Mouse (Mus musculus): Measurements from ENCODE around the gene Pip5k1b.

Gene Pip5k1b

DNA sequence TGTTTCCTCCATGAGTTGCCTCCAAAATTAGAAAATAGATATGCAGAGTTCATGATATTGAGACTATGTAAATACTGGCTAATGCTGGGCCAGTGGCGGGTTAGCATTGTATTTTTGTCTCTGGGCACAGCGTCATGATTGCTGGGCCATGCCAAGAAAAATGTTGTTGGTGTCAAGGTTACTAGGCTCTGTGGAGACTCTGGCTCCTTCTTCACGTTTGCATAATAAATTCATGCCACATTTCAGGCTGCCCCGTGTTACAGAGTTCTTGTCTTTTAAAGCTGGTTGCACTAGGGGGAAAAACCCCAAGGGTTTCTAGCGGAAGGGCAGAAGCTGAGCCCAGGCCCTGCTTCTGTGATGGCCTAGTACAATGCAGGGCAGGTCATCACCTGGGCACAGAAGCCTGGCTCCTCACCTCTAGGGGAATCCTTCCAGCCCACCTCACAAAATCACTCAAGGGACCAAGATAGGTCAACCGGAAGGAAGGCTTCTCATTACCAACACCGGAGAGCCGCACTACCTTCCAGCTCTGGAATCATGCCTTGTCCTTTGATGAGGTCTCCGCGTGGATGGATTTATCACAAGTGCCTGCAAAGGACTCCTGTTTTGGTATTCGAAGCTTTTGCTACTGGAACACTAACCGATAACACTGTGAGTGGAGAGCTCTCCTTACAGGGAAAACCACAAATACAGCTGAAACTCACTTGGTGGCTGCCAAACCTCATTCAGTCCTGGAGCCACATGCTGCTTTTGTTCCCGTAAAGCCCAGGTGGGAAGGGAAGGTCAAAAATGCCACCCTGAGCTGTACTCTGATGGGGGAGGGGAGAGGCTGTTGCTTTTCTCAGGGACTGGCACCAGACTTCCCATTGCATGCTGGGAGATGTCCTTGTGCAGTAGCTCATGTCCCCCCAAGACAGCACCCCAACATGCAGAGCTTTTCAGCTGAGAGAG is 248.1 kb downstream of the Pip5k1b start:
- no peaks in the 10 kb centered on the region for H3K36me3 ChIP-seq (ENCODE audit: insufficient read depth, low read length)
- no peak overlapping the region for H3K4me3 ChIP-seq (replicated peaks; ENCODE audit: low read length)
- no peaks in the 10 kb centered on the region for H3K27me3 ChIP-seq (ENCODE audit: insufficient read depth, low read length)
- TF ChIP-seq NANOG (IDR thresholded peaks at IDR 0.05; ENCODE audit: borderline replicate concordance, low read length): no peak
- H3K4me1 ChIP-seq (replicated peaks; ENCODE audit: low read depth, low read length): peaks cover 16% of the 10 kb centered on the region
- H3K9me3 ChIP-seq (ENCODE audit: low read length): no peaks in the 10 kb centered on the region

DNA sequence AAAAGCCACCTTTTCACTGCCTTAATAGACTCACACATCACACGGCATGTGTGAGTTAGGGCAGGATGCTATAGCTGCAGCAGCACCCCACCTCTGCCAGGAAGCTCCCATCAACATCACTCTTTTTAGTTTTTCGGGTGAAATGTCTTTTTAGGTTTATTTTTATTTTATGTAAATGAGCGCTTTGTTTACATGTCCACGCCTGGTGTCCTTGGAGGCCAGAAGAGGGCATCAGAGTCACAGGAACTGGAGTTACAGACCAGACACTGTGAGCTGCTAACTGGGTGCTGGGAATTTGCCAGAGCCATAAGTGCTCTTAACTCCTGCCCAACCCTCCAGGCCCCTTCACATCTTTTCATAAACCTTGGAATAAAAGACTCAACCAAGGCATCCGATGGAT is 249.3 kb downstream of the Pip5k1b start:
- Histone ChIP-seq H3K4me1 (replicated peaks; ENCODE audit: low read depth, low read length) (peaks cover 27% of the 10 kb centered on the region), H3K27me3 (ENCODE audit: insufficient read depth, low read length) (no peaks in the 10 kb centered on the region), H3K9me3 (ENCODE audit: low read length) (no peaks in the 10 kb centered on the region), H3K4me3 (replicated peaks; ENCODE audit: low read length) (no peak overlapping the region), H3K36me3 (ENCODE audit: insufficient read depth, low read length) (no peaks in the 10 kb centered on the region)
- no peak for TF ChIP-seq NANOG (IDR thresholded peaks at IDR 0.05; ENCODE audit: borderline replicate concordance, low read length)
- TF ChIP-seq POU5F1 (IDR thresholded peaks at IDR 0.05; ENCODE audit: borderline replicate concordance, low read length): no peak
- TF ChIP-seq CTCF (conservative IDR thresholded peaks at IDR 0.05; ENCODE audit: low read length): no peak

DNA sequence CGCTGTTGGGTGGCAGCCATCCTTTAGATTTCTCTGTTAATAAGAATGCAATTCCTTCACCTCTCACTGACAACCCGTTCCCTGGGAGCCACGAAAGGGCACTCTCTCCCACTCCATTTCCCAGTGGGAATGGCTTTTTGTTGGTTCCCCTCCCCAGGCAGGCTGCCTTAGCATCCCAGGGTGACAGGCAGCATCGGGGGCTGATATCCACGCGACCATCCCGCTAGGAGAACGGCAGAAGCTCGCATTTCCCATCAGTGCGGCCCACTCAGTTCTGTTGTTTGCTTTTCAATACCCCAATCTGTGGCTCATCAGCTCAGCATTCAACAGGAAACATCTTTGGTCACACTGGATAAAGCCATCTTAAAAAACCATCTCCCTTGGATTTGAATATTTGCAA is 253.5 kb downstream of the Pip5k1b start:
- Histone ChIP-seq H3K4me1 (replicated peaks; ENCODE audit: low read depth, low read length) (peaks cover 18% of the 10 kb centered on the region), H3K27me3 (ENCODE audit: insufficient read depth, low read length) (no peaks in the 10 kb centered on the region), H3K4me3 (replicated peaks; ENCODE audit: low read length) (no peak overlapping the region), H3K36me3 (ENCODE audit: insufficient read depth, low read length) (no peaks in the 10 kb centered on the region), H3K9me3 (ENCODE audit: low read length) (no peaks in the 10 kb centered on the region)
- TF ChIP-seq CTCF (conservative IDR thresholded peaks at IDR 0.05; ENCODE audit: low read length): no peak
- TF ChIP-seq NANOG (IDR thresholded peaks at IDR 0.05; ENCODE audit: borderline replicate concordance, low read length): no peak
- TF ChIP-seq POU5F1 (IDR thresholded peaks at IDR 0.05; ENCODE audit: borderline replicate concordance, low read length): no peak

DNA sequence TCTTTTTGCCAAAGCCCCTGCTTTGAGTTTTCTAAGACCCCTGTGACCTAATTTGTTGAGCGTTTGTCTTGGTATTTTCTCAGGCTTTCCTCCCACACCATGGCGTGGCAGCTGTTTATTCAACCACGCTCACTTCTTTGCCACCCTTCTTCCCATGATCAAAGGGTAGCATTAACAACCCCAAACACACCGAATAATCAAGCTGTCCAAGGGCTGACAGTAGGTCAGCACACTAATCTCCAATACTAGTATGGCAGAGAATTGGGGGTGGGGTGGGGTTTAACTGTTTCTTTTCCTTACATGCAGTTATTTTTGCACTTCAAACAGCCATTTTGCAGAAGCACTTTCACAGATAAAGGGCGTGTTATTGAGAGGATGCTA is 253.9 kb downstream of the Pip5k1b start:
- peaks cover 17% of the 10 kb centered on the region for H3K4me1 ChIP-seq (replicated peaks; ENCODE audit: low read depth, low read length)
- no peaks in the 10 kb centered on the region for H3K27me3 ChIP-seq (ENCODE audit: insufficient read depth, low read length)
- H3K4me3 ChIP-seq (replicated peaks; ENCODE audit: low read length): no peak overlapping the region
- H3K36me3 ChIP-seq (ENCODE audit: insufficient read depth, low read length): no peaks in the 10 kb centered on the region
- TF ChIP-seq CTCF (conservative IDR thresholded peaks at IDR 0.05; ENCODE audit: low read length) (no peak), NANOG (IDR thresholded peaks at IDR 0.05; ENCODE audit: borderline replicate concordance, low read length) (no peak), POU5F1 (IDR thresholded peaks at IDR 0.05; ENCODE audit: borderline replicate concordance, low read length) (no peak)
- H3K9me3 ChIP-seq (ENCODE audit: low read length): peaks cover 3% of the 10 kb centered on the region; the same call in 1 of the 2 replicates

DNA sequence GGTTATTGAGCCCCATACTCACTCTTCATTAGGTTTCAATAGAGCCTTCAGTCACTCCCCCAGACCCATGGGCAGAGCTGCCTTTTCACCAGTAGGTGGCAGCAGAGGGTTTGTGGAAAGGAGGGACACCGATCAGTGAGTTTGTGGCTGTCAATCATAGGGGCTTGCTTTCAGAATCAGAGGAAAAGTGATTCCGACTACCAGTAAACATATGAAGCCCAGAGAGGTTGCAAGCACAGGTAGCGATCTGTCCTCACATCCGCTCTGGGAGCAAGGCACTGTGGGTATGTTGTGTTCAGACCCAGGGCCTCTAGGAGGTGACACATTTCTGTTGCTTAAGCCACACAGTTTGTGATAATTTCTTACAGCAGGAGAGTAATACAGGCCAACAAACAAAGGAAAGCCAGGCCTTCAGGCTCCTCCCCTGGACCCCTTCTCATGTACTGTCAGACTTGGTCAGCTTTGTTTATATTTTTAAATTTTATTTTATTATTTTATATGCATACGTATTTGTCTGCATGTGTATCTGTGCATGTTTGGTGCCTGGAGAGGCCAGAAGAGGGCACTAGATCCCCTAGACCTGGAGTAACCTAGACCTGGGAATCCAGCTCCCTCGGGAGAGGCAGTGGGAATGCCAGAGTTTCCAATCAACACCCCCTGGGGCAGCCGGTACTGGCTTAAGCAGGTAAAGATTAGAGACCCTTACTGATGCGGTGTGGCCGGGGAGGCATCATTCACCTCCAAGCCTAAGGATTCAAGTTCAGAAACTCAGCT is 254.5 kb downstream of the Pip5k1b start:
- no peaks in the 10 kb centered on the region for H3K27me3 ChIP-seq (ENCODE audit: insufficient read depth, low read length)
- peak; percentile 98 for TF ChIP-seq CTCF (conservative IDR thresholded peaks at IDR 0.05; ENCODE audit: low read length)
- no peak for TF ChIP-seq NANOG (IDR thresholded peaks at IDR 0.05; ENCODE audit: borderline replicate concordance, low read length)
- no peak overlapping the region for H3K4me3 ChIP-seq (replicated peaks; ENCODE audit: low read length)
- H3K36me3 ChIP-seq (ENCODE audit: insufficient read depth, low read length): no peaks in the 10 kb centered on the region
- peaks cover 17% of the 10 kb centered on the region for H3K4me1 ChIP-seq (replicated peaks; ENCODE audit: low read depth, low read length)
- peaks cover 8% of the 10 kb centered on the region; the same call in 1 of the 2 replicates for H3K9me3 ChIP-seq (ENCODE audit: low read length)

DNA sequence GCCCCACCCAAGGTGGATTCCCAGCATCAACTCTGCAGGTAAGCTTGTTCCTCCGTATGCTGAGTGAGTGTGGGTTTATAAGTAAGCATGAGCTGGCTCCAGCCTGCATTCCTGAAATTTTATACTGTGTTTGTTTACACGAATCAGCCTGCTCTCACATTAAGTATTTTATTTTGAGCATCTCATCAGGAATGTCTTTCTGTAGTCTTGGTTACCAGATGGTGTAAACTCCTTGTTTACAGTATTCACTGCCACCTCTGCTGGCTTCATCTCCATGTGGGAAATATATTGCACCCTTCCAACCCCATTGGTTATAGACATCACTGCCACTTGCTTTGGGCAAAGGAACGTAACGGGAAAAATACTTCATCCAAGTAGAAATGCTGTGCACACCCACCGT is 262.1 kb downstream of the Pip5k1b start:
- TF ChIP-seq POU5F1 (IDR thresholded peaks at IDR 0.05; ENCODE audit: borderline replicate concordance, low read length) (no peak), NANOG (IDR thresholded peaks at IDR 0.05; ENCODE audit: borderline replicate concordance, low read length) (no peak), CTCF (conservative IDR thresholded peaks at IDR 0.05; ENCODE audit: low read length) (no peak)
- no peak overlapping the region for H3K4me3 ChIP-seq (replicated peaks; ENCODE audit: low read length)
- H3K36me3 ChIP-seq (ENCODE audit: insufficient read depth, low read length): no peaks in the 10 kb centered on the region
- H3K9me3 ChIP-seq (ENCODE audit: low read length): peaks cover 8% of the 10 kb centered on the region; the same call in 1 of the 2 replicates
- no peaks in the 10 kb centered on the region for H3K27me3 ChIP-seq (ENCODE audit: insufficient read depth, low read length)
- no peaks in the 10 kb centered on the region for H3K4me1 ChIP-seq (replicated peaks; ENCODE audit: low read depth, low read length)

DNA sequence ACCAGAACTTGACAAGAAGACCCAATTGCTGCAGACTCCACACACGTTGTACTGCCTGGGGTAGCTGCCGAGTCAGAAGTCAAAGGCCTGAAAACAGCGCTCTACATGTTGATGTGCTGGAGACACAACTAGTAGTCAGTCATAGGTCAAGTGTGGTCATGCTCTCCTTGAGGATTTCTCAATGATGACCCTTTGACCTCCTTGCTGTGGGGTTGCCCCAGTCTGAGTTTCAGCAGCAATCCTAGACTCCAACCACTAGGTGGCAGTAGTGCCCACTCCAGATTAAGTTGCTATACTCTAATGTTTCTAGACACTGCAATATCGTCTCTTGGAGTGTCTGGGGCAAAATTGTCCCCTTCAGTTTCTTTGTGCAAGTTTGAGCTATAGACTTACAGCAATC is 271.5 kb downstream of the Pip5k1b start:
- Histone ChIP-seq H3K27me3 (ENCODE audit: insufficient read depth, low read length) (no peaks in the 10 kb centered on the region), H3K36me3 (ENCODE audit: insufficient read depth, low read length) (no peaks in the 10 kb centered on the region), H3K9me3 (ENCODE audit: low read length) (peaks cover 16% of the 10 kb centered on the region), H3K4me3 (replicated peaks; ENCODE audit: low read length) (no peak overlapping the region), H3K4me1 (replicated peaks; ENCODE audit: low read depth, low read length) (peaks cover 18% of the 10 kb centered on the region)
- no peak for TF ChIP-seq NANOG (IDR thresholded peaks at IDR 0.05; ENCODE audit: borderline replicate concordance, low read length)
- TF ChIP-seq POU5F1 (IDR thresholded peaks at IDR 0.05; ENCODE audit: borderline replicate concordance, low read length): no peak
- peak; percentile 91 for TF ChIP-seq CTCF (conservative IDR thresholded peaks at IDR 0.05; ENCODE audit: low read length)

DNA sequence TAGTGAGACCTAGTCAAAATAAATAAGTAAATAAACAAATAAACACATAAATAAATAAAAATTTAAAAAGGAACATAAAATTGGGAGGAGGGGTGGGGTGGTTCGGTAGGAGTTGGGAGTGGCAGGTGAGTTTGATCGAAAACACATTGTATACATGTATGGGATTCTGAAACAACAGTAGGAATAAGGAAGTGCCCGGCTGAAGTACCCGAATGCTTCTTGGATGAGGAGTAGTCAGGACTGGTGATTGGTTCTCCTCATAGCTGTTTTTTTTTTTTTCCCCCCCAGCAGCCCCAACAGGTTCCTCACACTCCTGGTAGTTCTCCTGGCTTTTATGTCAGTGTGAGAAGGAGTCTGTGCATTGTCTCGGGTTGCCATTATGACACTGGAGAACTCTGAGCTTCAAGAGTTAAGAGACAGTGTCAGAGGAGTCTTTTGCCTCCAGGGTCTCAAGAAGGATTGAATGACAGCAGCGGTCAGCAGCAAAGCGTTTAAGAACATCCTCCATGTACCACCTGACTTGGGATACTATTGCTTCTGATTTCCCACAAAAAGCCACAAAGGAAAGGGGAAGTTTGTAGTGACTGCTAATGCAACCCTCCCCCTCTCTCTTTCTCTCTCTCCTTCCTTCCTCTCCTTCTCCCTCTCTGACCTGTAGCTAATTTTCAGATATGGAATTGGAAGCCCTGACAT is 274.2 kb downstream of the Pip5k1b start:
- Histone ChIP-seq H3K4me1 (replicated peaks; ENCODE audit: low read depth, low read length) (peaks cover 26% of the 10 kb centered on the region), H3K36me3 (ENCODE audit: insufficient read depth, low read length) (peaks cover 6% of the 10 kb centered on the region; the same call in 1 of the 2 replicates), H3K4me3 (replicated peaks; ENCODE audit: low read length) (peak overlapping the region; percentile 86), H3K9me3 (ENCODE audit: low read length) (peaks cover under 1% of the 10 kb centered on the region; the same call in 1 of the 2 replicates), H3K27me3 (ENCODE audit: insufficient read depth, low read length) (no peaks in the 10 kb centered on the region)
- TF ChIP-seq NANOG (IDR thresholded peaks at IDR 0.05; ENCODE audit: borderline replicate concordance, low read length): no peak
- no peak for TF ChIP-seq POU5F1 (IDR thresholded peaks at IDR 0.05; ENCODE audit: borderline replicate concordance, low read length)
- TF ChIP-seq CTCF (conservative IDR thresholded peaks at IDR 0.05; ENCODE audit: low read length): no peak

Measured in E14TG2a.4 (cell line).